Mouse (Mus musculus): ENCODE measurements around the gene Hoxd10. TPM values are rescaled to one million over a fixed set of nuclear protein-coding genes. Genes with fewer than 3 reads are reported as not detected.

Gene Hoxd10
- polyA plus RNA-seq, 1 experiment from 2014 or later, result not detected

GRCm38 (mm10) chr2:74687698-74688555 lies 3.8 kb upstream of the Hoxd10 start:
- under 1% methylated on average over 31 of the region's 31 CpGs for WGBS
- no peak overlapping the region for H3K27ac ChIP-seq (replicated peaks; ENCODE audit: low read depth, low read length)
- H3K9me3 ChIP-seq (replicated peaks; ENCODE audit: control insufficient read depth, low read length), result no peaks in the 10 kb centered on the region
- no peak overlapping the region for H3K4me3 ChIP-seq (ENCODE audit: low read depth, low read length)
- no peak for DNase-seq (ENCODE audit: low spot score)
- ATAC-seq (replicated peaks; ENCODE audit: insufficient number of reproducible peaks, low FRiP score, low TSS enrichment, low read depth), result no peak
- H3K27me3 ChIP-seq (ENCODE audit: control insufficient read depth, insufficient read depth, low read length), result peaks cover 83% of the 10 kb centered on the region
- no peaks in the 10 kb centered on the region for H3K36me3 ChIP-seq (replicated peaks; ENCODE audit: control insufficient read depth, insufficient read depth, low read depth, low read length)
- no peak overlapping the region for H3K9ac ChIP-seq (replicated peaks; ENCODE audit: low read length)
- H3K4me2 ChIP-seq (ENCODE audit: low read depth, low read length), result no peak overlapping the region
- peaks cover 1% of the 10 kb centered on the region; the same call in 1 of the 2 replicates for H3K4me1 ChIP-seq (ENCODE audit: control insufficient read depth, insufficient read depth, low read length)

- ATAC-seq (replicated peaks; ENCODE audit: insufficient number of reproducible peaks, low FRiP score, low TSS enrichment, low read depth), result no peak
- no peak for DNase-seq (ENCODE audit: low spot score)
- no peak overlapping the region for H3K9ac ChIP-seq (replicated peaks; ENCODE audit: low read length)
- H3K36me3 ChIP-seq (replicated peaks; ENCODE audit: control insufficient read depth, insufficient read depth, low read depth, low read length), result no peaks in the 10 kb centered on the region
- WGBS, result 3% methylated on average over 12 of the region's 12 CpGs
- no peak overlapping the region for H3K4me3 ChIP-seq (ENCODE audit: low read depth, low read length)
- H3K27me3 ChIP-seq (ENCODE audit: control insufficient read depth, insufficient read depth, low read length), result peaks cover 84% of the 10 kb centered on the region
- H3K9me3 ChIP-seq (replicated peaks; ENCODE audit: control insufficient read depth, low read length), result no peaks in the 10 kb centered on the region
- H3K27ac ChIP-seq (replicated peaks; ENCODE audit: low read depth, low read length), result no peak overlapping the region
- H3K4me1 ChIP-seq (ENCODE audit: control insufficient read depth, insufficient read depth, low read length), result no peaks in the 10 kb centered on the region
- H3K4me2 ChIP-seq (ENCODE audit: low read depth, low read length), result no peak overlapping the region
Measured at GRCm38 (mm10) chr2:74688795-74689573, 2.7 kb upstream of the Hoxd10 start.

GRCm38 (mm10) chr2:74689574-74690337 lies 2.0 kb upstream of the Hoxd10 start:
- Histone ChIP-seq H3K9ac (replicated peaks; ENCODE audit: low read length) (no peak overlapping the region), H3K27me3 (ENCODE audit: control insufficient read depth, insufficient read depth, low read length) (peaks cover 80% of the 10 kb centered on the region), H3K9me3 (replicated peaks; ENCODE audit: control insufficient read depth, low read length) (no peaks in the 10 kb centered on the region), H3K36me3 (replicated peaks; ENCODE audit: control insufficient read depth, insufficient read depth, low read depth, low read length) (no peaks in the 10 kb centered on the region), H3K4me1 (ENCODE audit: control insufficient read depth, insufficient read depth, low read length) (no peaks in the 10 kb centered on the region), H3K4me3 (ENCODE audit: low read depth, low read length) (no peak overlapping the region), H3K4me2 (ENCODE audit: low read depth, low read length) (no peak overlapping the region), H3K27ac (replicated peaks; ENCODE audit: low read depth, low read length) (no peak overlapping the region)
- ATAC-seq (replicated peaks; ENCODE audit: insufficient number of reproducible peaks, low FRiP score, low TSS enrichment, low read depth), result no peak
- DNase-seq (ENCODE audit: low spot score), result no peak
- WGBS, result under 1% methylated on average over 24 of the region's 24 CpGs

GRCm38 (mm10) chr2:74690338-74690716 lies 1.4 kb upstream of the Hoxd10 start:
- Histone ChIP-seq H3K9ac (replicated peaks; ENCODE audit: low read length) (no peak overlapping the region), H3K4me3 (ENCODE audit: low read depth, low read length) (no peak overlapping the region), H3K27ac (replicated peaks; ENCODE audit: low read depth, low read length) (no peak overlapping the region), H3K4me2 (ENCODE audit: low read depth, low read length) (no peak overlapping the region), H3K4me1 (ENCODE audit: control insufficient read depth, insufficient read depth, low read length) (no peaks in the 10 kb centered on the region), H3K27me3 (ENCODE audit: control insufficient read depth, insufficient read depth, low read length) (peaks cover 81% of the 10 kb centered on the region), H3K9me3 (replicated peaks; ENCODE audit: control insufficient read depth, low read length) (no peaks in the 10 kb centered on the region), H3K36me3 (replicated peaks; ENCODE audit: control insufficient read depth, insufficient read depth, low read depth, low read length) (no peaks in the 10 kb centered on the region)
- WGBS, result 5% methylated on average over 8 of the region's 8 CpGs
- DNase-seq (ENCODE audit: low spot score), result no peak
- no peak for ATAC-seq (replicated peaks; ENCODE audit: insufficient number of reproducible peaks, low FRiP score, low TSS enrichment, low read depth)

DNA sequence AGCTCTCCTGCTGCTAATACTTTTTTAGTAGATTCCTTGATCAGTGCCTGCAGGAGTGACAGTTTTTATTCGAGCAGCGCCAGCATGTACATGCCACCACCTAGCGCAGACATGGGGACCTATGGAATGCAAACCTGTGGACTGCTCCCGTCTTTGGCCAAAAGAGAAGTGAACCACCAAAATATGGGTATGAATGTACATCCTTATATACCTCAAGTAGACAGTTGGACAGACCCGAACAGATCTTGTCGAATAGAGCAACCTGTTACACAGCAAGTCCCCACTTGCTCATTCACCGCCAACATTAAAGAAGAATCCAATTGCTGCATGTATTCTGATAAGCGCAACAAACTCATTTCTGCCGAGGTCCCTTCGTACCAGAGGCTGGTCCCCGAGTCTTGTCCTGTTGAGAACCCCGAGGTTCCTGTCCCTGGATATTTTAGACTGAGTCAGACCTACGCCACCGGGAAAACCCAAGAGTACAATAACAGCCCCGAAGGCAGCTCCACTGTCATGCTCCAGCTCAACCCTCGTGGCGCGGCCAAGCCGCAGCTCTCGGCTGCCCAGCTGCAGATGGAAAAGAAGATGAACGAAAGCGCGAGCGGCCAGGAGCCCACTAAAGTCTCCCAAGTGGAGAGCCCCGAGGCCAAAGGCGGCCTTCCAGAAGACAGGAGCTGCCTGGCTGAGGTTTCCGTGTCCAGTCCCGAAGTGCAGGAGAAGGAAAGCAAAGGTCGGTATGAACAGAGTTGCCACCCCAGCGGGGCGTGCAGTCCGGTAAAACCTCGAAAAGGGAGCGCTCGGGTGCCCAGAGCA lies 477 bp downstream of the Hoxd10 start:
- Histone ChIP-seq H3K4me3 (ENCODE audit: low read depth, low read length) (no peak overlapping the region), H3K27me3 (ENCODE audit: control insufficient read depth, insufficient read depth, low read length) (peaks cover 84% of the 10 kb centered on the region), H3K27ac (replicated peaks; ENCODE audit: low read depth, low read length) (no peak overlapping the region), H3K4me2 (ENCODE audit: low read depth, low read length) (no peak overlapping the region), H3K4me1 (ENCODE audit: control insufficient read depth, insufficient read depth, low read length) (no peaks in the 10 kb centered on the region), H3K36me3 (replicated peaks; ENCODE audit: control insufficient read depth, insufficient read depth, low read depth, low read length) (no peaks in the 10 kb centered on the region), H3K9me3 (replicated peaks; ENCODE audit: control insufficient read depth, low read length) (no peaks in the 10 kb centered on the region), H3K9ac (replicated peaks; ENCODE audit: low read length) (no peak overlapping the region)
- DNase-seq (ENCODE audit: low spot score), result no peak
- WGBS, result 3% methylated on average over 35 of the region's 35 CpGs
- ATAC-seq (replicated peaks; ENCODE audit: insufficient number of reproducible peaks, low FRiP score, low TSS enrichment, low read depth), result no peak

DNA sequence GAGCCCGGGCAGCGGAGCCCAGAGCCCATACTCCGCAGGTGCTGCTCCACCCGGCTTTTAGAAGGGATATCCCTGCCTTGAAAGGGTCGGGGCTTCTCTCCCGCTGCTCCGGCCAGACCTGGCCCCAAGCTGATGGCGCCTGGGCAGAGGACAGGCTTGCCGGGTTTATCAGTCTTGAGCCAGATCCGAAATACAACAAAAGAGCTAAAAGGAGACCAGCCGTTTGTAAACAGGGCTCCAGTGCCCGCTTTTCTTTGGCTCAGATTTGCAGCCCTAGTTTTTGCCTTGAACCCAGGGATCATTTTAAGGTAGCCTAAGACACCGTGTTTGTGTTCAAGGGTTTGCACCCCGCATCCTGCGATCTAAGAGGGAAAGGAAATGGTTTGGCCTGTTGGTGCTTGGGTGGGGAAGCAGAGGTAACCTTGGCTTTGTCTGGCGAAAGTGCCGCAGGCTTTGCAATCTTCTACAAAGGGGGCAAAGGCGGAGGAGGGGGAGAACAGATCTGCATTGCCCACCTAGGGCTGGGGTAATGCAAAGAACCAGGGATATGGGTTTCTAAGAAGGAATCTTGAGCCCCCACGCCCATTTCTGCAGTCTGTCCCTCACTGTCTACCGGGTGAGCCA lies 1.2 kb downstream of the Hoxd10 start:
- Histone ChIP-seq H3K36me3 (replicated peaks; ENCODE audit: control insufficient read depth, insufficient read depth, low read depth, low read length) (no peaks in the 10 kb centered on the region), H3K27me3 (ENCODE audit: control insufficient read depth, insufficient read depth, low read length) (peaks cover 84% of the 10 kb centered on the region), H3K4me2 (ENCODE audit: low read depth, low read length) (no peak overlapping the region), H3K9ac (replicated peaks; ENCODE audit: low read length) (no peak overlapping the region), H3K27ac (replicated peaks; ENCODE audit: low read depth, low read length) (no peak overlapping the region), H3K4me1 (ENCODE audit: control insufficient read depth, insufficient read depth, low read length) (no peaks in the 10 kb centered on the region), H3K4me3 (ENCODE audit: low read depth, low read length) (no peak overlapping the region), H3K9me3 (replicated peaks; ENCODE audit: control insufficient read depth, low read length) (no peaks in the 10 kb centered on the region)
- 2% methylated on average over 20 of the region's 20 CpGs for whole genome bisulfite sequencing
- ATAC-seq (replicated peaks; ENCODE audit: insufficient number of reproducible peaks, low FRiP score, low TSS enrichment, low read depth) (no peak), DNase-seq (ENCODE audit: low spot score) (no peak)

GRCm38 (mm10) chr2:74693432-74693827 lies 1.7 kb downstream of the Hoxd10 start:
- DNase-seq (ENCODE audit: low spot score) (no peak), ATAC-seq (replicated peaks; ENCODE audit: insufficient number of reproducible peaks, low FRiP score, low TSS enrichment, low read depth) (no peak)
- Histone ChIP-seq H3K9me3 (replicated peaks; ENCODE audit: control insufficient read depth, low read length) (no peaks in the 10 kb centered on the region), H3K4me2 (ENCODE audit: low read depth, low read length) (no peak overlapping the region), H3K9ac (replicated peaks; ENCODE audit: low read length) (no peak overlapping the region), H3K27me3 (ENCODE audit: control insufficient read depth, insufficient read depth, low read length) (peaks cover 86% of the 10 kb centered on the region), H3K4me3 (ENCODE audit: low read depth, low read length) (no peak overlapping the region), H3K36me3 (replicated peaks; ENCODE audit: control insufficient read depth, insufficient read depth, low read depth, low read length) (no peaks in the 10 kb centered on the region), H3K4me1 (ENCODE audit: control insufficient read depth, insufficient read depth, low read length) (no peaks in the 10 kb centered on the region; the same call in 1 of the 2 replicates), H3K27ac (replicated peaks; ENCODE audit: low read depth, low read length) (no peak overlapping the region)
- 4% methylated on average over 4 of the region's 4 CpGs for WGBS

Data from embryonic facial prominence, embryonic 11.5 days (tissue).